Mouse (Mus musculus) lung, postnatal 14 days (tissue): Measurements from ENCODE around the gene Sult5a1.

Source experiments
- DNase-seq: peaks from one replicate; pipeline ENCODE4 v3.0.0; 2021

The Sult5a1 gene

DNA sequence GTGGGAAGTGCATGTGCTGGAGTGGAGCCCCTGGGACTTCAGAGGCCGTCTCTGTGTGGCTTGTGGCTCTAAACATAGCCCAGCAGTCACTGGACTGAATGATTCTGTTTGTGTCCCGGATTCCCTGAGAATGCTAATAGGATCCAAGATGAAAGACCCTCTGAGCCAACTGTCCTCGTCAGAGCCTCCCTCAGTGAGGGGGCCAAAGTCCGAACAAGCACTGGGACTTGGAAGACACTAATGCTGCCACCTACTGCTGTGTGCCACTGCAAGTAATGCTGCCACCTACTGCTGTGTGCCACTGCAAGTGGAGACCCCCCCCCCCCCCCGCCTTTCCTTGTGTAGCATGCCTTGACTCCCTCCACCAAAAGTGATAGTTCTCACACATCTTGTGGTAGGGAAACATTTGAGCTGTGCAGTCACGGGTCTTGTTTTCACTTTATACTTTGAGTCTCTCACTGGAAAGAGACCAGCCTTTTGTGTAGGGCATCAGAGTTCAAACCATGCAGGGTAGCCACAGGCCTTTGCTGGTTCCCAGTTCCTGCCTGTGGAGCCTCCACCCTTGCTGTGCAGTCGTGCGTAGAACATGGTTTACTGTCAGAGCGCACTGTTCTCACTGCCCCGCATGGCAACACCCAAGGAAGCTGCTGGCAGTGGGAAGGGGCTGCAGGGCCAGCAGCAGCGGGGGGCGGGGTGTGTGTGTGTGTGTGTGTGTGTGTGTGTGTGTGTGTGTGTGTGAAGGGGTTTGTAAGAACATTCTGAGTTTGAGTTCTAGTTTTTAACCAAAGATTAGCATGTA is 60.1 kb downstream of the Sult5a1 start:
- peak; percentile 34 for DNase-seq

DNA sequence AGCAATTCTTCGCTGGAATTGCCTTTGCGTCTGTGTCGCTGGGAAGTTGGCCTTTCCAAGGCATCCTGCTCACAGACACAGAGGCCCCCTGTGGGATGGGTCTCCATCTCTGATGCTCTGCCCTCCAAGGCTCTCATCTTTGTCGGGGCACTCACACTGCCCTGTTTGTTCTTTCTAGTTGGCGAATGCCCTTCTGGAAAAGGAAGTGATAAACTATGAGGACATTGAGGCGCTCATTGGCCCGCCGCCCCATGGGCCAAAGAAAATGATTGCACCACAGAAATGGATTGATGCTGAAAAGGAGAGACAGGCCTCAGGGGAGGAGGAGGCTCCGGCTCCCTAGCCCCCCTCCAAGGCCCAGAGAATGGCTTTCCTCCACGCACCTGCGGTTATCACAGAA is 60.9 kb downstream of the Sult5a1 start:
- DNase-seq = no peak
